Mouse (Mus musculus): ENCODE results near the gene Gm10322. TPM values are rescaled to one million over a fixed set of nuclear protein-coding genes. Genes with fewer than 3 reads are reported as not detected.

Gm10322 gene
- not detected for total RNA-seq (2021)

- DNase-seq (ENCODE audit: extremely low spot score in 1 of 2, low spot score in 1 of 2), result peak; percentile 33 to 53
These were observed at the start of gene Gm10322 for GRCm38 (mm10) chr10:59615981-59616520. Gm10322 (plus strand) TSS chr10:59616063.

GRCm38 (mm10) chr10:59566968-59567367 lies 48.9 kb upstream of the Gm10322 start:
- DNase-seq (ENCODE audit: extremely low spot score in 1 of 2, low spot score in 1 of 2), result no peak

- DNase-seq (ENCODE audit: extremely low spot score in 1 of 2, low spot score in 1 of 2), result no peak
These were observed 47.0 kb upstream of the Gm10322 start for GRCm38 (mm10) chr10:59568665-59569480.

- no peak for DNase-seq (ENCODE audit: extremely low spot score in 1 of 2, low spot score in 1 of 2)
These were observed 46.4 kb upstream of the Gm10322 start for GRCm38 (mm10) chr10:59569481-59569869.

GRCm38 (mm10) chr10:59570360-59570759 lies 45.5 kb upstream of the Gm10322 start:
- no peak for DNase-seq (ENCODE audit: extremely low spot score in 1 of 2, low spot score in 1 of 2)

- DNase-seq (ENCODE audit: extremely low spot score in 1 of 2, low spot score in 1 of 2), result no peak
These were observed 45.1 kb upstream of the Gm10322 start for GRCm38 (mm10) chr10:59570780-59571179.

- no peak for DNase-seq (ENCODE audit: extremely low spot score in 1 of 2, low spot score in 1 of 2)
These were observed 44.6 kb upstream of the Gm10322 start for GRCm38 (mm10) chr10:59571273-59571672.

- no peak for DNase-seq (ENCODE audit: extremely low spot score in 1 of 2, low spot score in 1 of 2)
These were observed 43.9 kb upstream of the Gm10322 start for GRCm38 (mm10) chr10:59571964-59572363.

GRCm38 (mm10) chr10:59576305-59576704 lies 39.6 kb upstream of the Gm10322 start:
- DNase-seq (ENCODE audit: extremely low spot score in 1 of 2, low spot score in 1 of 2), result no peak

GRCm38 (mm10) chr10:59577871-59578801 lies 37.7 kb upstream of the Gm10322 start:
- no peak for DNase-seq (ENCODE audit: extremely low spot score in 1 of 2, low spot score in 1 of 2)

- DNase-seq (ENCODE audit: extremely low spot score in 1 of 2, low spot score in 1 of 2), result no peak
These were observed 36.2 kb upstream of the Gm10322 start for GRCm38 (mm10) chr10:59579645-59580044.

GRCm38 (mm10) chr10:59580593-59581149 lies 35.2 kb upstream of the Gm10322 start:
- no peak for DNase-seq (ENCODE audit: extremely low spot score in 1 of 2, low spot score in 1 of 2)

GRCm38 (mm10) chr10:59581826-59582543 lies 33.9 kb upstream of the Gm10322 start:
- DNase-seq (ENCODE audit: extremely low spot score in 1 of 2, low spot score in 1 of 2), result no peak

GRCm38 (mm10) chr10:59585621-59586020 lies 30.2 kb upstream of the Gm10322 start:
- DNase-seq (ENCODE audit: extremely low spot score in 1 of 2, low spot score in 1 of 2), result no peak

- DNase-seq (ENCODE audit: extremely low spot score in 1 of 2, low spot score in 1 of 2), result no peak
These were observed 29.0 kb upstream of the Gm10322 start for GRCm38 (mm10) chr10:59586821-59587220.

GRCm38 (mm10) chr10:59588135-59588534 lies 27.7 kb upstream of the Gm10322 start:
- DNase-seq (ENCODE audit: extremely low spot score in 1 of 2, low spot score in 1 of 2), result no peak

- DNase-seq (ENCODE audit: extremely low spot score in 1 of 2, low spot score in 1 of 2), result no peak
These were observed 26.4 kb upstream of the Gm10322 start for GRCm38 (mm10) chr10:59589420-59589819.

GRCm38 (mm10) chr10:59589856-59590255 lies 26.0 kb upstream of the Gm10322 start:
- DNase-seq (ENCODE audit: extremely low spot score in 1 of 2, low spot score in 1 of 2), result no peak

GRCm38 (mm10) chr10:59590606-59591005 lies 25.3 kb upstream of the Gm10322 start:
- no peak for DNase-seq (ENCODE audit: extremely low spot score in 1 of 2, low spot score in 1 of 2)

All from layer of hippocampus, postnatal 25 days (tissue).